Mouse (Mus musculus): ENCODE data around the gene Gm17018.

DNA sequence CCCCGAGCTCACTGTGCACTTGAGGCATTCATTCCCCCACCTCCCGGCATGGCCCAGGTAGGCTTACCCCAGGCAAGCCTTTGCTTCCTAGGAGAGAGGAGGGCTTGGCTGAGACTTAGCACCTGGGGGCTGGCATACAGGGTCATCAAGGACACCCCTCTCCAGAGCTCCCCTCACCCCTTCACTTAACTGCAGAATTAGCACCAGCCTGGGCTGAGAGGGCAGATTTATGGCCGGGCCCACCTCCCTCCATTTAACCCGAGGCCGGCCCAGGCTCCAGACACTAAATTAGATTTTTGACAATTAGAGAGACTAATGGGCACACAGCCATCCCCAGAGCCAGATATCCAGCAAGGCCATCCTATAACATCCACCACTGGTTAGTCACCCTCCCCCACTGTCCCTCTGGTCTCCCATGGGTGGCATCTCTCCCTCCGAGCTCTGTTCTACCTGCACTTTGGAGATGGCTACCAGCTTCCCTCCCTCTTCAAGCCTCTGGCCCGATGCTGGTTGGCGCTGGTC, 25.1 kb upstream of the Gm17018 start:
- TF ChIP-seq CTCF (IDR thresholded peaks at IDR 0.05; ENCODE audit: insufficient read depth, low read depth, low read length) (no peak), POLR2A (IDR thresholded peaks at IDR 0.05; ENCODE audit: insufficient read depth, low read depth, low read length) (no peak)
